Comparison of ENCODE assay signal across 7 mouse cellular contexts in genomic region chr7:105515178-105515577, GRCm38 (mm10). TPM values are rescaled to one million over a fixed set of nuclear protein-coding genes. Genes with fewer than 3 reads are reported as not detected.
DNase-seq lines count a peak whose midpoint lies in the region; ATAC-seq and TF ChIP-seq lines count a peak whose summit lies in the region.

No protein-coding gene starts in this region.

- no peak overlapping the region for H3K27ac ChIP-seq in embryonic facial prominence, embryonic 11.5 days (replicated peaks; ENCODE audit: low read depth, low read length)
- no peak overlapping the region for H3K27ac ChIP-seq in hindbrain, embryonic 10.5 days

- H3K4me2 ChIP-seq in embryonic facial prominence, embryonic 11.5 days (ENCODE audit: low read depth, low read length): no peak overlapping the region

- H3K4me1 ChIP-seq in G1E (ENCODE audit: insufficient read depth, low read depth, low read length): no peaks in the 10 kb centered on the region
- H3K4me1 ChIP-seq in embryonic facial prominence, embryonic 11.5 days (ENCODE audit: control insufficient read depth, insufficient read depth, low read length): no peaks in the 10 kb centered on the region
- peaks cover 10% of the 10 kb centered on the region; the same call in 1 of the 2 replicates for H3K4me1 ChIP-seq in hindbrain, embryonic 10.5 days (replicated peaks)

- H3K9me3 ChIP-seq in G1E (replicated peaks): no peaks in the 10 kb centered on the region
- H3K9me3 ChIP-seq in embryonic facial prominence, embryonic 11.5 days (replicated peaks; ENCODE audit: control insufficient read depth, low read length): no peaks in the 10 kb centered on the region
- no peaks in the 10 kb centered on the region for H3K9me3 ChIP-seq in hindbrain, embryonic 10.5 days

- peaks cover 3% of the 10 kb centered on the region; the same call in 1 of the 2 replicates for H3K27me3 ChIP-seq in G1E (ENCODE audit: insufficient read depth, low read length)
- H3K27me3 ChIP-seq in embryonic facial prominence, embryonic 11.5 days (ENCODE audit: control insufficient read depth, insufficient read depth, low read length): no peaks in the 10 kb centered on the region
- no peaks in the 10 kb centered on the region for H3K27me3 ChIP-seq in hindbrain, embryonic 10.5 days (ENCODE audit: insufficient read depth, poor library complexity, severe bottlenecking)

- WGBS in embryonic facial prominence, embryonic 11.5 days: 14% methylated on average over 5 of the region's 5 CpGs
- WGBS in hindbrain, embryonic 10.5 days: 17% methylated on average over 5 of the region's 5 CpGs

- no peaks in the 10 kb centered on the region for H3K36me3 ChIP-seq in G1E (replicated peaks)
- no peaks in the 10 kb centered on the region for H3K36me3 ChIP-seq in embryonic facial prominence, embryonic 11.5 days (replicated peaks; ENCODE audit: control insufficient read depth, insufficient read depth, low read depth, low read length)
- H3K36me3 ChIP-seq in hindbrain, embryonic 10.5 days: no peaks in the 10 kb centered on the region

- ATAC-seq in G1E (ENCODE audit: extremely low read depth, insufficient number of reproducible peaks, low FRiP score, poor library complexity, severe bottlenecking): peak; percentile 40; the same call in 1 of the 2 replicates
- ATAC-seq in embryonic facial prominence, embryonic 11.5 days (replicated peaks; ENCODE audit: insufficient number of reproducible peaks, low FRiP score, low TSS enrichment, low read depth): peak; percentile 48; the same call in 1 of the 2 replicates
- peak; percentile 96 for ATAC-seq in megakaryocyte progenitor cell, adult 5-6 weeks (replicated peaks; ENCODE audit: poor library complexity)

- H3K4me3 ChIP-seq in G1E (ENCODE audit: low read depth, low read length): no peak overlapping the region
- H3K4me3 ChIP-seq in embryonic facial prominence, embryonic 11.5 days (ENCODE audit: low read depth, low read length): no peak overlapping the region
- no peak overlapping the region for H3K4me3 ChIP-seq in hindbrain, embryonic 10.5 days

- DNase-seq in G1E (ENCODE audit: low spot score): peak; percentile 38
- peak; percentile 66 for DNase-seq in adrenal gland, postnatal 25 days
- DNase-seq in embryonic facial prominence, embryonic 11.5 days (ENCODE audit: low spot score): peak; percentile 77
- DNase-seq in hindbrain, embryonic 10.5 days (ENCODE audit: low spot score): peak; percentile 58
- DNase-seq in layer of hippocampus, postnatal 25 days (ENCODE audit: extremely low spot score in 1 of 2, low spot score in 1 of 2): peak; percentile 62 to 72
- DNase-seq in right cerebral cortex, postnatal 14 days: peak; percentile 70

- TF ChIP-seq CTCF in G1E (IDR thresholded peaks at IDR 0.05; ENCODE audit: low read depth, low read length): peak; percentile 77

- H3K9ac ChIP-seq in embryonic facial prominence, embryonic 11.5 days (replicated peaks; ENCODE audit: low read length): no peak overlapping the region

RNA-seq across cellular contexts. Expression of gene Cavin3, which starts 33.1 kb away (rescaled TPM):
- total RNA-seq in G1E (2014; fragmentation: Nextera tagmentation) (not detected in 2 replicates), G1E (2017) (0.06 TPM in 1 of 2 replicates, not detected in the other)
- not detected in 2 replicates for polyA plus RNA-seq in G1E (2012)
- total RNA-seq in adrenal gland, postnatal 25 days (2021): 77.1 and 96.1 TPM in 2 replicates
- polyA plus RNA-seq in embryonic facial prominence, embryonic 11.5 days (2014; fragmentation: Nextera tagmentation; extraction: Ambion mirVana): 23.9 and 25.7 TPM in 2 replicates
- polyA plus RNA-seq in hindbrain, embryonic 10.5 days (2016; fragmentation: Nextera tagmentation; extraction: Ambion mirVana): 23.0 and 32.2 TPM in 2 replicates
- total RNA-seq in layer of hippocampus, postnatal 25 days (2021): 10 to 100 TPM; 14.2 to 14.9 TPM
- 0.22 and 0.27 TPM in 2 replicates for total RNA-seq in megakaryocyte progenitor cell, adult 5-6 weeks (2015)
- 0.41 and 0.42 TPM in 2 replicates for total RNA-seq in megakaryocyte progenitor cell, adult 5-6 weeks (2017)

RNA-seq across cellular contexts. Expression of gene Smpd1, which starts 39.0 kb away (rescaled TPM):
- total RNA-seq in G1E (2014; fragmentation: Nextera tagmentation) (19.2 and 23.7 TPM in 2 replicates), G1E (2017) (14.5 and 22.4 TPM in 2 replicates)
- polyA plus RNA-seq in G1E (2012): 12.0 and 12.8 TPM in 2 replicates
- 48.2 and 49.1 TPM in 2 replicates for total RNA-seq in adrenal gland, postnatal 25 days (2021)
- polyA plus RNA-seq in embryonic facial prominence, embryonic 11.5 days (2014; fragmentation: Nextera tagmentation; extraction: Ambion mirVana): 38.5 and 45.2 TPM in 2 replicates
- polyA plus RNA-seq in hindbrain, embryonic 10.5 days (2016; fragmentation: Nextera tagmentation; extraction: Ambion mirVana): 36.8 and 52.4 TPM in 2 replicates
- 10 to 100 TPM; 89.3 to 93.6 TPM for total RNA-seq in layer of hippocampus, postnatal 25 days (2021)
- total RNA-seq in megakaryocyte progenitor cell, adult 5-6 weeks (2015): 16.2 and 21.0 TPM in 2 replicates
- 9.5 and 16.2 TPM in 2 replicates for total RNA-seq in megakaryocyte progenitor cell, adult 5-6 weeks (2017)

Comparison
In these comparisons a context has a peak if more than half of its experiments do, and no peak if none do; other contexts are left out.
1. ATAC-seq: peak in every context shown above with its lines; median percentile 96 in megakaryocyte progenitor cell, adult 5-6 weeks; 48 in embryonic facial prominence, embryonic 11.5 days; 40 in G1E.
2. RNA of gene Cavin3, which starts 33.1 kb away (total RNA-seq): 77.1 to 96.1 TPM in adrenal gland, postnatal 25 days and 14.2 to 14.9 TPM in layer of hippocampus, postnatal 25 days; 0.22 to 0.42 TPM in megakaryocyte progenitor cell, adult 5-6 weeks and 0.06 TPM in G1E; every median in the first group is over 10 times any median in the second.
3. Peak in every context shown above with its lines, with median percentiles within 50 percentile points of each other: DNase-seq.